Mouse (Mus musculus) hematopoietic stem cell, adult 5-6 weeks (primary cell): ENCODE measurements around the gene Myo1h. TPM values are rescaled to one million over a fixed set of nuclear protein-coding genes. Genes with fewer than 3 reads are reported as not detected.

ENCODE experiments used
- ATAC-seq, 2 experiments: fragments of 125-278 bp in 1 of 2; replicated peaks in 1 of 2; 2 replicates each; pipeline ENCODE4 v1.8.0; 2016 to 2017; ENCODE audit warnings: inconsistent platforms in 2 of 2, mild to moderate bottlenecking in 2 of 2, moderate number of reproducible peaks in 2 of 2, low read depth in 1 of 2, moderate TSS enrichment in 1 of 2; ENCODE audit not compliant: low FRiP score in 2 of 2, poor library complexity in 2 of 2, severe bottlenecking in 2 of 2, insufficient read depth in 1 of 2, low TSS enrichment in 1 of 2
- total RNA-seq: library from RNA; stranded (forward); fragments of 172-1452, 232-1000 nt; gene quantifications from 2 replicates; pipeline ENCODE4 v1.2.3, GENCODE M21; 2017

Myo1h gene
- total RNA-seq, 1 experiment from 2014 or later: 2.0 TPM

DNA sequence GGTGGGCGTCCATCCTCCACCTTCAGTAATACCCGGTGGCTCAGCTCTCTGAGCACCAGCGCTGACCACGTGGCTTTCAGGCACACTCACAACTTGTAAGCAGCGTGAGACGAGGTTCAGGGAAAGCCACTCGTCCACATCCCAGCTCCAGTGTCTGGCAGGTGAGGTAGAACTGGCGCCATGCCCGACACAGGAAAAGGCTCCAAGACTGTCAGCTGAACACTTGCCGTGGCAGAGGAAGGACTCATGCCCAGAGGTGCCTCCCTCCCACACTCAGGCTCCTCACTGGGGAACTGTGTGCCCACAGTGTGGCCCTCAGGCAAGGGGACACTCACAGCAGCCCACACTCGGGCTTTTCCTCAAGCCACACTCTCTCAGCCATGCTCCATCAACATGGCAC lies 84.2 kb downstream of the Myo1h start:
- ATAC-seq: no peak

DNA sequence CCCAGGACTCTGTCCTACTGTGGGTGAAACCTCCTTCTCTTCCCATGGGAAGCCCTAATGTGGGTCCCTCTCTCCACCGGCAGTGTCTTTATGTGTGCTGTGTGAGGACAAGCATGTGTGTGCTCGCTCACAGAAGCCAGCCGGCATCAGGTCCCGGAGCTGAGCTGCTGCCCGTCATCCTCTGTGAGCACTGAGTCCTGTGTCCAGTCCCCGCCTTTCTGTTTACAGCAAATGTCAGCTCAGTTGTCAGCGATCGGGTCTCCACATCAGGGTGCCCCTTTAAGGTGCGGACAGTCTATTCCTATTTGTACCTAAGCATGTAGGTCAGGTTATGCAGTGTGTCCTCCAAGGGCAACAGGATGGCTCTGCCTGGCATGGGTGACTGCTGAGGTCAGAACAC lies 84.6 kb downstream of the Myo1h start:
- ATAC-seq: no peak

DNA sequence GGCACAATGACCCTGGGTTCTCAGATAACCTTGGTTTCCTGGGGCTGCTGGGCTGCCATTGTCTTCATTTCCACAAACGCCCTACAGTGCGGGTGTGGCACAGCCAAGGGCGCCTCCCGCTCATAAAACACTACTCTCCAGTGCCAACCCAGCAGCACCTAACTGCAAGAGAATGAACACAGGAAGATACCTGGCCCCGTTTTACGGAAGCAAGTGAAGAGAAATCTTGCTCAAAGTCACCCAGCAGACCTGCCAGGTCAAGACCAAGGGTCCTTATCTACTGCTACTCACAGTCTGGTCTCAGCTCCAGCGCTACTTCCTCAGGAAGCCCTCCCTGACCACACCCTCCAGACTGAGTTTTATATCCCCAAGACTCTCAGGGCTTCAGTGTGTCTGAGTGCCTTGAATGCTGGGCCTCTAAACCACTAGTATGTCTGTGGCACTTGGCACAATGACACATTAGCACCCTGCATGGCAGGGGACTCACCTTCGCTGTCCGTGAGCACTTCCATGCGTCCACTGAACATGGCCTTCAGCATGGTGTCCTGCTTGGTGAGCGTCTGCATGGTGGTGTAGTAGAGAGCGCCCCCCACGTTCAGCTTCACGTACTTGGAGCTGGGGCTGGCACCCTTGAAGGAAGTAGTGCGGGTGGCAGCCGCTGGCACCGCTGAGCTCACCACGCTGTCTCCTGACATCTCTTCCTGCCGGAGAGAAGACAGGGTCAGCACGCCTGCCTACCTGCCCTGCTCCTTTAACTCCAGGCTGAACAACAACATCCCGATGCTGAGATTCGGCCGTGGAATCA lies 85.6 kb downstream of the Myo1h start:
- ATAC-seq: peak; percentile 56 to 61

DNA sequence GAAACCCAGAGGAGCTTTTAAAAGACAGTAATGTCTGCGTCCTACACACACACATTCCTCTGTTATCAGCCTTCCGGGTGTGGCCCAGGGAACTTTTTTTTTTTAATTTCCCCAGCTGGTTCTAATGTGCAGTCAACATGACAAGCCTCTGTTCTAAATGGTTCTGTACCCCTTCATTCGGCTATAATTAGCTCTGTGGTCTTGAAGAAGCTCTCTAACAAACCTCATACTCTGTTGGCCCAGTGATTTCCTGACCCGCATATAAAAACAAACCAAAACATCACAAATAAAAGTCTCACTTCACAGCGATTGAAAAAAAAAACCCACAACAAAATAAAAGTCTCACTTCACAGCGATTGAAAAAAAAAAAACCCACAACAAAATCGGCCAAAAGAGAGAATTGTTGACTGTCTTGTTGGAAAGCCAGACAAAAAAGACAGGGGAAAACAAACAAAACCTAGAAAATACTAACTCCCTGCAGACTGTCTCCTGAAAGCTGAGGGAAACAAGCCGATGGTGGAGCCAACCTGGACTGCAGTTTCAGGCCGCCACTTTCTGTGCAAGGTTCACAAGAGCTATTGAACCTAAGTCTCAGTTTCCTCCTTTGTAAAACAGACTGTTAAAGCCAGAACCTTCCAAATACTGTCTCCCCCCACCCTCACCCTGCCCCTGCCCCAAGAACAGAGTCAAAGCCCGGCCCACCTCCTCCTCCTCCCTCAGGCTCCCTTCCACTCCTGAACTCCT lies 89.4 kb downstream of the Myo1h start:
- ATAC-seq: no peak

DNA sequence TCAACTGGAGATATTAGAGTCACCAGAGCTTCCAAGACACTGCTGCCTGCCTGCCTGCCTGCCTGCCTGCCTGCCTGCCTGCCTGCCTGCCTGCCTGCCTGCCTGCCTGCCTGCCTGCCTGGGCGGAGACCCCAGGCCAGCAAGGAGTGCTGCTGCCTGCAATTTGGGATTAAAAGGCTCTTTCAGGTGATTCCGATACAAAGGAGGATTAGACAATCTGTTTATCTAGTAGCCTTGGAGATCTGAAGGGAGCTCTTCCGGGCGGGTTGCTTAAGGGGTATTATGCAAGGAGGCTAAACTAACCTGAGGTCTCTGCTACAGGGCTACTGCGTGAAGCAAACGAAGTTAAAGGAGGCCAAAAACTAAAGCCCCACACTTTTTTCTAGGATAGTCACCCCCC lies 90.0 kb downstream of the Myo1h start:
- ATAC-seq: no peak

DNA sequence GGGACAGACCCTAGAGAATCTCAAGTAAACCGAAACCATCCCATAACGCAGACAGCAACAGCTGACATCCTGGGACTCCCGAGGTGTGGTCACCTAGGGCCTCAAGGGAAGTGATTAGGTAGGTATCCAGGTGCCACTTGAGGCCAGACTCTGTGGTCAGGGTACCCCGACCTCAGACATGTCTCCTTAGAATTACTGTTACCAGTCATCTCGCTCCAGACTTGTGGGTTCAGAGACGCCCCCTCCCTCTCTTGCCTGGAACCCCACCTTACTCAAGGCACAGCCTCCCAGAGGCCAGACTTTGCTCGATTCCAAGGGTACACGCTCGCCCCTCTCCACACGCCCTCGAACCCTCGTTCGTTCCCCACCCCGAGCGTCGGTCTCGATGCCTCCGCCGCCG lies 90.8 kb downstream of the Myo1h start:
- no peak for ATAC-seq

DNA sequence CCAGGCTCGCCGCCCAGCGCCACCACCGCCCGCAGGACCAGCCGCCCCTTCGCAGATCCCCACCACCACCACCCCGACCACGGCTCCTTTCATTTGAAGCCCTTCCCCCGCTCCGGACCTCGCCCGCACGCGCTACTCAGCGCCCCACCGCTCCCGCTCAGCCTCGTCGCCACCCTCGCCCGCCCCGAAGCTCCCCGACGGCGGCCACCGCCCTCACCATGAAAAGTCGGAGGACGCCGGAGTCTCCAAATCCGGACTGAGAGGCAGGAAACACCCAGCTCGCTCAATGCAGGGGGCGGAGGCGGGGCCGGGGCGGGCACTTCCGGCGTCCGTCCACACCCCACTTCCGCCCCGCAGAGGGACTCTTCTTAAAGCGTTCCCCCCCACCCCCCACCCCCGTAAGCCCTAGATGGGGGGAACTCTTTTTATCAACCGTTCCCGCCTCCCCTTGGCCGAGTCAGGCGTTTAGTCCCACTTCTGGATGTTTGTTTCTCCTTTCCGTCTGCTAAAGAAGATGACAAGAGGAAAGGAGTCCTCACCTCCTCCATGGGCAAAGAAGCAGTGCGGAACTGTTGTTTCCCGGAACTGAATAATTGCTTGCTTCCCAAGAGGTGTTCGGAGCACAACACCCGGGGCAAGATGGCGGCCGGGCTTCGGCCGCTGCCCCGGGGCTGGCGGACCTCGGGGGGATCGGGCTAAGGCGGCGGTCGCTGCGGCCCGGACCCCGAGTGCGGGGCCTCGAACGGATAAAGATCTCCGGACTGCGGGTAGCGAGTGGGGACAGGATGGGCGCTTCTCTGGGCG lies 91.4 kb downstream of the Myo1h start, which contains the start of the genes Kctd10 and Ube3b:
Kctd10 (minus strand) TSS at position 300 of the 804 bp plus-strand sequence.
Ube3b (plus strand) TSS at position 399 of the 804 bp plus-strand sequence.
- ATAC-seq: peak; percentile 59 to 63

DNA sequence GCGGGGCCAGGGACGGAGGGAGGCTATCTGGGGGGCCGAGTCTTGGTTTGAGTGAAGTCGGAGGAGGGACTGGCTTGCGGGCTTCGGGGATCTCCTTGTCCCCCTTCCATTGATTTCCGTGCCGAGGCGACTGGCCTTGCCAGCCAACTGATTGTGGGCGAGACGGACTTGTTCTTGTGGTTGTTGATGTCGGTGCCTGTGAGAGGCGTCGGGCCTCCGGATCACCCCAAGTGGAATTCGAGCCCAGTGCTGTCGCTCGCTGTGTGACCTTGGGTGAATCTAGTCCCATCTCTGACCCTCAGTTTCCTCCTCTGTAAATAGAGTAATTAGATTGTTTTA lies 92.0 kb downstream of the Myo1h start:
- ATAC-seq: 0 out of 4 replicates have a peak, but pooled peaks of 1 of the 2 experiments have one; percentile 11

DNA sequence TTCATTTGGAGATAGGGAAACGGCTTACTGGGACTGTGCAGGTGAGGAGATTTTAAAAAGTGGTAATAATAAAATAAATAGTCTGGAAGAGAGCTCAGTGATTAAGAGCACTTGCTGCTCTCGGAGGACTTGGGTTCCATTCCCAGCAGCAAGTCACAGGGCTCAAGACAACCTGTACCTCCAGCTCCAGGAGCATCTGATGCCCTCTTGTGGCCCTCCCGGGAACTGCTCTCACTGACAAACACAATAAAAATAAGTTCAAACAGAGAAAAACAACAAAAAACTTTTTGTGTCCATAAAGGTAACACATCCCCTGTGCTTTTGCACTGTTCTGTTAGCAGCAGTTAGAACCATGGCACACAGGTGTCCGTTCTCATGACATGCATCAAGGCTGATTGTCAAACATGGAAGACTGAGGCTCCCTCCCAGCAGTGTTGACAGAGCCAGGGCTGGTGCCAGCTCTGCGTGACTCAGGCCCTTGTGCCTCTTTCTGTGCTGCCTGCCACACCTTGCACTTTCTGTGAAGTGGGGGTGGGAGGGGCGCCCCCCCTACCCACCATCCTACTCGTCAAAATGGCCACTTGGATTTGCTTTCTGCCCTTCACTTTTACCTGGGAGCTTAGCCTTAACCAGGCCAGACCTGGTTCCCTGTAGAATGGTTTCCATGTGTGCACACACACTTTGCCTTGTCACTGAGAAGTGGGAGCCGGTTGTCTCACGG lies 94.4 kb downstream of the Myo1h start:
- no peak for ATAC-seq

DNA sequence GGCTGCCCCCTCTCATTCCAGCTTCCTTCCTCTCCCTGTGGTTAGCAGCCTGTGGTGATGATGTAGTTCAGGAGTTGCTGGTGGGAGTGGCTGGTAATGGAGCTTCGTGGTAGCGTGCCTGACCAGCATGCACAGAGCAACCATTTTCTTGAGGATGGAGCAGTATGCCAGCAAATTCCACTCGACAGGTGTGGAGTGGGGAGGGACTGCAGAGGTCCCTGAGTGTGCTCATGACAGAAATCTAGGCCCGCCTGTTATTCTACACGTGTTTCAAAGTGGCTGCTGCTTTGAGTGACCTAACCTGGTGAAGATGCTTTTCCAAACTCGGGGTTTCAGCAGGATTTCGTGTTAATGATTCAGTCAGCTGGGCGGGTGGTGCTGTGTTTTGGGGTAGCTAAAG lies 95.5 kb downstream of the Myo1h start:
- ATAC-seq: no peak

DNA sequence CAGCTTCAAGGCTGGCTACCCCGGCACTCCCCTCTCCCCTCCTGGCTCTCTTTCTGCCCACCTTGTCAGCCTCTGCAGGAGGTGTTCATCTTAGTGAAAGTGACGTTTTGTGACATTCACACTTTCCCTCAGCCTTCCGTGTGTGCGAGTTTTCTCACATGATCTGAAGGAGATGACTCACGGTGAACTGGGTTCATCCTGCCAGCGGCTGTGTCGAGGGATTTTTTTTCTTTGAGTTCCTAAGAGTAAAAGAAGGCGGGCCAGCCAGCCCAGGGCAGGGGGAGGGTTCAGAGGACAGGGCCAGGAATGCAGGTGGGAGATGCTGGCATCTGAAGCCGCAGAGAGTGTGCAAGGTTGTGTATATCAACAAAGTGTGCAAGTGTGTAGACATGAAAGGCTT lies 104.2 kb downstream of the Myo1h start:
- ATAC-seq: no peak

DNA sequence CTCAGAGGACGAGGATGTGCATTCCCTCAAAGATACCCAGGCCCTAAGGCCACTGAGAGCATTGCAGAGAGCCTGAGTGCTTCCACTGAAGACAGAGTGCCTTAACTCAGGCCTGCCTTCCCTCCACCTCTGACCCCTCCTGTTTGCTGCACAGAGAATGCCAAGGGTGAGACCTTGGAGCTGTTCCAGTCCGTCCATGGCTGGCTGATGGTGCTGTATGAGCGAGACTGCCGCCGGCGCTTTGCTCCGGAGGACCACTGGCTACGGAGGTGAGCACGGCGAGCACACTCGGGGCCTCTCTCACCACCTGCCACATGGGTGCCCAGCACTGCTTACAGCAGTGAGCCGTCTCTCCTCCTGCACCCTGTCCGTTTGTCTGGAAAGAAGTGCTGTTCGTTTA lies 117.6 kb downstream of the Myo1h start:
- no peak for ATAC-seq

DNA sequence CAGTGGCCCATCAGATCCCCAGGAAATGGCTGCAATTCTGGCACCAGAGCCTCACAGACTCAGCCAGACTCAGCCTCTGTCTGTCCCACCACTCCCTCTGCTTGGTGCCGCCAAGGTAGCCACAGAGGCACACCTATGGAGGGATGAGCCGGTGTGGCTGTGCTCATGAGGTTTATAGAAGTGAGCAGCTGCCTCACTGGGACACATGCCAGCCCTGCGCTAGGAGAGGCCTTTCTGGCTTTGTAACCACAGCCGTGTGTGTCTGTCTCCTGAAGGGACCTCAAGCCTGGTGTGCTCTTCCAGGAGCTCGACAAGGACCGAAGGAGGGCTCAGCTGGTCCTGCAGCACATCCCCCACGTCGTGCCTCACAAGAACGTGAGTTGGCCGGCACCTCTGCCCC lies 118.3 kb downstream of the Myo1h start:
- no peak for ATAC-seq

DNA sequence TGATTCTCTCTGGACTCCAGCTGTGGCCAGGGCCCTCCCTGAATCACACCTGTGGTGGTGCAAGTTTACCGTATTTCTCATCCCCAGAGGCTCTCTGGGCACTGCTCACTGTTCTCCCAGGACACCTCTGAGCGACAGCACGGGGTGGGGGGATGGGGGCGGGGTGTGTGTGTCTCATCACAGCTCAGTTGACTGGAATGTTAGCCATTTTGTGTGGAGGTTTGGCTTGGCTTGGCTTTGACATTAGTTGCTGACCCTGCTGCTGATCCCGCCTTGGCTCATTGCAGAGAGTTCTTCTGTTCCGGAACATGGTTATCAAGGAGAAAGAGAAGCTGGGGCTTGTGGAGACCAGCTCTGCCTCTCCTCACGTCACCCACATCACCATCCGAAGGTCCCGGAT lies 118.8 kb downstream of the Myo1h start:
- ATAC-seq: no peak

DNA sequence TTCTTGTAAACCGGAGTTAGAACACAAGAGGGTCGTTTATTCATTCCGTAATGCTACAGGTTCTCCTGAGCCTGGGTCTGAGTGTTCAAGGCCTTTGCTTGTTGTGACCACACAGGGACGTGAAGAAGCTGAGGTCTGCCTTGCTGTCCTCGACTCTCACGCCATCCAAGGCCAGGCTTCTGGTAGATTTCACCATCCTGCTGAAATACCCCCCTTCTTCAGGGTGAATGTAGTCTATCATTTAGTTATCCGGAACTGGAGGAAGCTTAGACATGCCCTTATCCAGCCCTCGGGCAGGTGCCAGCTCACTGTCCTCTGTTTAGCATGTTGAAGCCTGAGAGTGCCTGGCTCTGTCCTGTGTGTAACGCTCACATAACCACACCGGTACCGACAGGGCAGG lies 119.9 kb downstream of the Myo1h start:
- ATAC-seq: no peak

DNA sequence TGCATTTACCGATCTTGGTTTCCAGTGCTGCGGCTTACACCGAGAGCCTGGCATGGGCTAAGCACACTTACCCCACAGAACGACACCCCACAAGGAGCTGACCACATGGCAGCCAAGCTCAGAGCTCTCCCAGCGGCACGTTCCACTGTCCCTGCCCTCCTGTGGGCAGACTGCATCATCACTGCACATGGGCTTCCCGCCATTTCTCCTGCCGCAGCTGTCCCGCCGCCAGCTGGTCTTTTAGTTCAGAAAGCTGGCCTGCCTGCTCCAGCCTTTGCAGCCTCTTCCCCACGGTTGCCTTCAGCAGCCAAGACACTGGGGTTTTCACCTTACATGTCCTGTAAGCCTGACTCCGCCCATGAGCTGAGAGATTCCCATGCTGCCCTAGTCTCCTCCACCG lies 121.5 kb downstream of the Myo1h start:
- ATAC-seq: no peak

DNA sequence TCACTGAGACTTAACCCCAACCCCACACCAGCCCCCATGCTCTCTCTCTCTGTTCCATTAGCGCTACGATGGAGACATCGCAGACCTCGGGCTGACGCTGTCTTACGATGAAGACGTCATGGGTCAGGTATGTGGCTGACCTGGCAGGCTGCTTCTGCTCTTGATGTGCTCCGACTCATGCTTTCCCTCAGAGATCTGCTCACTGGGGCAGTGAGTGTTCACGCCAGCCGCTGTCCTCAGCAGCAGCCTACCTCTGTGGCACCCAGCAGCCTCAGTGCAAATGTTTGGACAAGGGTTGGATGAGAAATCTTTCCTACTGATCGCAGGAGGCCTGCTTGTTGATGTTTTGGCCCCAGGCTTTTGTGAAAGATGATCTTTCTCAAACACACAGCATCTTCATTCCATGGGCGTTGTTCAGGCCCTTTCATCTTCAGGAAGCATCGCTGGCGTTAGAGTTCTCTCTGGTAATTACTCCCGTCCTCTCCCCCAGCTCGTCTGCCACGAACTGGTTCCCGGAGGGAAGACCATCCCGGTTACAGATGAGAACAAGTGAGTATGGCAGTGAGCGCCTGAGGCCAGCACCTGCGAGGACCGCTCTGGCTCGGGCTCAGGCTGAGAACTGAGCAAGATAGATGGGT lies 123.5 kb downstream of the Myo1h start:
- no peak for ATAC-seq
